In the genomic region with DNA sequence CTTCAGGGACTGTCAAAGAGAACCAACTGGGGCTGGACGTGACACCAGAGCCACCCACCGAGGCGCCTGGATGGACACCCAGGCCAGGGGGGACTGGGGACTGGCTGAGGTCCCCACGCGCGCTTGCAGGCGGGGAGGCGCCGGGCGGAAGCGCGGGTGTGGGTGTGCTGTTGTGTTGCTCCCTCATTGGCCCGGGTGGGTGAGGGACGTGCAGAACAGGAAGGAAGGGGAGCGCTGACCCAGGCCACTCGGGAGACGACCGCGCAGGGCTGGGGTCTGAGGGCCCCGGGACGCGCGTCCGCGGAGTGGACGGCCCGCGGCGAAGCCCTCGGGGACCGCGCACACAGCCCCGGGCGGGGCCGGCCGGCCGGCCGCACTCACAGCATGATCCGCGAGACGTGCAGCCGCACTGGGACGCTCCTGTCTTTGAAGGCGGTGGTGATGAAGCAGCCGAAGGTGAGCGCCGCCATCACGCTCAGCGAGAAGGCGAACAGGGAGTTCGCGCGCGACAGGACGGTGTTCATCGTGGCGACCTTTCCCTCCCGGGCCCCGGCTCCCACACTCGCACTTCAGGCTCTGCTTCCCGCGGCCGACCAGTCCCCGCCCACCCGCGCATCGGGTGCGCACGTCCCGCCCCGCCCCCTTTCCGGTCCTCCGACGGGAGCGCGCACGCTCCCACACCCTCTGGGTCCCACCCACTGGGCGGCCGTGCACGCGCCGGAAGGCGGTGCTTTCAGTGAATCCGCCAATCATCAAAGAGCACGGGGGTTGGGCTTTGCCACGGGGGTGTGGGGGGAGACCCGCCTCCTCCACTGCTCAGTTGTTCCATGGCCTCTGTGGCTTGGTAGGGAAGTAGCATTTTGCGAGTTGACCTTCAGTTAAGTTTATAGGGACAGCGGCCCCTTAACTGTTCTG, we compare ENCODE assay signal across 7 mouse cellular contexts. TPM values are rescaled to one million over a fixed set of nuclear protein-coding genes. Genes with fewer than 3 reads are reported as not detected.
DNase-seq lines count a peak whose midpoint lies in the region; ATAC-seq lines count a peak whose summit lies in the region.

Gene Asb5, plus strand, starts transcription at position 199 of the 915 bp plus-strand sequence.
Gene Spcs3, minus strand, starts transcription at position 617 of the 915 bp plus-strand sequence.

- H3K4me2 ChIP-seq in embryonic facial prominence, embryonic 12.5 days (replicated peaks), result peak within 1 kb of the TSS; percentile 51
- H3K4me2 ChIP-seq in limb, embryonic 11.5 days (ENCODE audit: low read depth, severe bottlenecking), result peak within 1 kb of the TSS; percentile 65
- H3K4me2 ChIP-seq in midbrain, embryonic 14.5 days (ENCODE audit: low read length), result peak within 1 kb of the TSS; percentile 63

- no peaks in the 10 kb centered on the region for H3K9me3 ChIP-seq in embryonic facial prominence, embryonic 12.5 days
- no peaks in the 10 kb centered on the region for H3K9me3 ChIP-seq in limb, embryonic 11.5 days (ENCODE audit: control insufficient read depth, low read length)
- no peaks in the 10 kb centered on the region for H3K9me3 ChIP-seq in midbrain, embryonic 14.5 days (ENCODE audit: control insufficient read depth, low read length)

- under 1% methylated on average over 89 of the region's 89 CpGs for WGBS in embryonic facial prominence, embryonic 12.5 days
- WGBS in limb, embryonic 11.5 days, result under 1% methylated on average over 84 of the region's 89 CpGs
- under 1% methylated on average over 87 of the region's 89 CpGs for WGBS in midbrain, embryonic 14.5 days

- H3K27me3 ChIP-seq in embryonic facial prominence, embryonic 12.5 days, result no peaks in the 10 kb centered on the region
- H3K27me3 ChIP-seq in limb, embryonic 11.5 days (ENCODE audit: control insufficient read depth, insufficient read depth, low read length), result no peaks in the 10 kb centered on the region
- H3K27me3 ChIP-seq in midbrain, embryonic 14.5 days (ENCODE audit: control insufficient read depth, insufficient read depth, low read length), result no peaks in the 10 kb centered on the region

- peak within 1 kb of the TSS; percentile 88 for H3K4me3 ChIP-seq in embryonic facial prominence, embryonic 12.5 days
- peak within 1 kb of the TSS; percentile 88 for H3K4me3 ChIP-seq in limb, embryonic 11.5 days (ENCODE audit: low read depth, low read length)
- H3K4me3 ChIP-seq in midbrain, embryonic 14.5 days (replicated peaks; ENCODE audit: low read depth, low read length), result peak within 1 kb of the TSS; percentile 97

- peak; percentile 98 for DNase-seq in adrenal gland, postnatal 25 days
- peak; percentile 100 for DNase-seq in heart, adult 11 months
- peak; percentile 97 for DNase-seq in kidney, adult 18-20 months
- peak; percentile 96 for DNase-seq in limb, embryonic 11.5 days (ENCODE audit: low spot score)
- DNase-seq in midbrain, embryonic 14.5 days, result peak; percentile 99
- peak; percentile 93 to 97 for DNase-seq in spleen, adult 18-20 months

- peak; percentile 93 for ATAC-seq in embryonic facial prominence, embryonic 12.5 days (ENCODE audit: insufficient number of reproducible peaks, insufficient read depth, low FRiP score, low TSS enrichment)
- ATAC-seq in limb, embryonic 11.5 days (ENCODE audit: insufficient number of reproducible peaks, low FRiP score, low TSS enrichment, low read depth), result peak; percentile 98
- ATAC-seq in midbrain, embryonic 14.5 days (ENCODE audit: low FRiP score, low TSS enrichment), result peak; percentile 98

- peak within 1 kb of the TSS; percentile 91 for H3K9ac ChIP-seq in embryonic facial prominence, embryonic 12.5 days
- H3K9ac ChIP-seq in limb, embryonic 11.5 days (ENCODE audit: low read length), result peak within 1 kb of the TSS; percentile 91
- peak within 1 kb of the TSS; percentile 71 for H3K9ac ChIP-seq in midbrain, embryonic 14.5 days (replicated peaks; ENCODE audit: low read length)

- H3K36me3 ChIP-seq in embryonic facial prominence, embryonic 12.5 days, result 0 out of 2 replicates have a peak, but pooled peaks cover 2% of the 10 kb centered on the region
- no peaks in the 10 kb centered on the region for H3K36me3 ChIP-seq in limb, embryonic 11.5 days (ENCODE audit: control insufficient read depth, insufficient read depth, low read length)
- H3K36me3 ChIP-seq in midbrain, embryonic 14.5 days (ENCODE audit: control insufficient read depth, insufficient read depth, low read length), result peaks cover 3% of the 10 kb centered on the region; the same call in 1 of the 2 replicates

- H3K27ac ChIP-seq in embryonic facial prominence, embryonic 12.5 days, result peak within 1 kb of the TSS; percentile 86
- peak within 1 kb of the TSS; percentile 52; the same call in 1 of the 2 replicates for H3K27ac ChIP-seq in limb, embryonic 11.5 days (replicated peaks; ENCODE audit: low read depth, low read length)
- H3K27ac ChIP-seq in midbrain, embryonic 14.5 days (replicated peaks; ENCODE audit: low read depth, low read length), result peak within 1 kb of the TSS; percentile 84

- H3K4me1 ChIP-seq in embryonic facial prominence, embryonic 12.5 days, result peaks cover 9% of the 10 kb centered on the region; the same call in 1 of the 2 replicates
- peaks cover 4% of the 10 kb centered on the region; the same call in 1 of the 2 replicates for H3K4me1 ChIP-seq in limb, embryonic 11.5 days (ENCODE audit: control insufficient read depth, insufficient read depth, low read length)
- H3K4me1 ChIP-seq in midbrain, embryonic 14.5 days (ENCODE audit: control insufficient read depth, insufficient read depth, low read length), result peaks cover 15% of the 10 kb centered on the region

RNA-seq across cellular contexts. Expression of gene Asb5, which starts in this region (rescaled TPM):
- 0.46 TPM in 1 of 2 replicates, not detected in the other for total RNA-seq in adrenal gland, postnatal 25 days (2021)
- polyA plus RNA-seq in embryonic facial prominence, embryonic 12.5 days (2016; fragmentation: Nextera tagmentation; extraction: Ambion mirVana), result 7.5 and 9.2 TPM in 2 replicates
- 7.3 and 7.5 TPM in 2 replicates for polyA plus RNA-seq in limb, embryonic 11.5 days (2014; fragmentation: Nextera tagmentation; extraction: Ambion mirVana)
- 5.9 and 7.0 TPM in 2 replicates for polyA plus RNA-seq in midbrain, embryonic 14.5 days (2014; fragmentation: Nextera tagmentation; extraction: Ambion mirVana)

RNA-seq across cellular contexts. Expression of gene Spcs3, which starts in this region (rescaled TPM):
- 43.3 and 58.2 TPM in 2 replicates for total RNA-seq in adrenal gland, postnatal 25 days (2021)
- 85.1 and 93.6 TPM in 2 replicates for polyA plus RNA-seq in embryonic facial prominence, embryonic 12.5 days (2016; fragmentation: Nextera tagmentation; extraction: Ambion mirVana)
- polyA plus RNA-seq in limb, embryonic 11.5 days (2014; fragmentation: Nextera tagmentation; extraction: Ambion mirVana), result 87.5 and 87.7 TPM in 2 replicates
- polyA plus RNA-seq in midbrain, embryonic 14.5 days (2014; fragmentation: Nextera tagmentation; extraction: Ambion mirVana), result 46.0 and 57.5 TPM in 2 replicates

Comparison
In these comparisons a context has a peak if more than half of its experiments do, and no peak if none do; other contexts are left out.
1. Peak in every context shown above with its lines: DNase-seq, ATAC-seq, H3K4me3 ChIP-seq and H3K27ac ChIP-seq.